Mouse (Mus musculus) bone marrow macrophage, adult 2 months (primary cell): Measurements from ENCODE around the gene Ston2.

ENCODE experiments used
- CTCF ChIP-seq: IDR thresholded peaks from 2 replicates; pipeline ENCODE4 v1.5.1; 2012; ENCODE audit warnings: low read depth, mild to moderate bottlenecking, low read length, moderate library complexity
- POLR2A ChIP-seq: IDR thresholded peaks from 2 replicates; pipeline ENCODE4 v1.6.1; 2012; ENCODE audit warnings: mild to moderate bottlenecking, low read depth, low read length, borderline replicate concordance

- TF ChIP-seq CTCF = no peak
- TF ChIP-seq POLR2A = no peak
These were observed 145.0 kb downstream of the Ston2 start for GRCm38 (mm10) chr12:91643221-91643620.
